Mouse (Mus musculus) neural tube, embryonic 15.5 days (tissue): ENCODE results near the gene Eef1e1. TPM values are rescaled to one million over a fixed set of nuclear protein-coding genes. Genes with fewer than 3 reads are reported as not detected.

Experiments used
- ATAC-seq: fragments of 200-750 bp; cut with Nextera tagmentation; 2 replicates; pipeline ENCODE4 v1.8.0; 2017; ENCODE audit warnings: mild to moderate bottlenecking, moderate TSS enrichment, moderate library complexity; ENCODE audit not compliant: low FRiP score
- H3K27ac ChIP-seq: fragments of 300-500 bp; sonication (generic); replicated peaks from 2 replicates; pipeline ENCODE4 v1.5.1; 2015; ENCODE audit warnings: mild to moderate bottlenecking, inconsistent platforms
- H3K27me3 ChIP-seq: fragments of 300-500 bp; sonication (generic); replicated peaks from 2 replicates; pipeline ENCODE4 v1.6.1; 2015; ENCODE audit warnings: inconsistent platforms
- H3K36me3 ChIP-seq: fragments of 300-500 bp; sonication (generic); 2 replicates; pipeline ENCODE4 v1.6.1; 2015; ENCODE audit warnings: inconsistent platforms
- H3K4me1 ChIP-seq: fragments of 300-500 bp; sonication (generic); 2 replicates; pipeline ENCODE4 v1.6.1; 2015; ENCODE audit warnings: inconsistent platforms
- H3K4me2 ChIP-seq: fragments of 300-500 bp; sonication (generic); 2 replicates; pipeline ENCODE4 v1.6.1; 2015; ENCODE audit warnings: inconsistent platforms, mild to moderate bottlenecking, moderate library complexity
- H3K4me3 ChIP-seq: fragments of 300-500 bp; sonication (generic); replicated peaks from 2 replicates; pipeline ENCODE4 v1.5.1; 2015; ENCODE audit warnings: mild to moderate bottlenecking, inconsistent platforms
- H3K9ac ChIP-seq: fragments of 300-500 bp; sonication (generic); replicated peaks from 2 replicates; pipeline ENCODE4 v1.6.1; 2015; ENCODE audit warnings: mild to moderate bottlenecking, inconsistent platforms
- H3K9me3 ChIP-seq: fragments of 300-500 bp; sonication (generic); replicated peaks from 2 replicates; pipeline ENCODE4 v1.6.1; 2016; ENCODE audit warnings: inconsistent platforms
- WGBS: fragments of 180-500 bp; shearing (Covaris S2); methylation state at CpG from one replicate; pipeline ENCODE4 v1.1.7; 2015; ENCODE audit warnings: mixed read lengths; 5-methylcytosine and 5-hydroxymethylcytosine counted together
- polyA plus RNA-seq: library from polyadenylated mRNA; unstranded; fragments of >200 nt; fragmentation: Nextera tagmentation; extraction: Ambion mirVana; gene quantifications from 2 replicates; pipeline ENCODE4 v1.2.1, GENCODE M21; 2015

The Eef1e1 gene
- polyA plus RNA-seq, 1 experiment from 2014 or later = 100 TPM

- H3K27me3 ChIP-seq = no peaks in the 10 kb centered on the region
- no peak overlapping the region for H3K9ac ChIP-seq
- H3K36me3 ChIP-seq = 0 out of 2 replicates have a peak, but pooled peaks cover 10% of the 10 kb centered on the region
- no peak overlapping the region for H3K4me2 ChIP-seq
- 76% methylated on average over 17 of the region's 17 CpGs for WGBS
- no peak overlapping the region for H3K4me3 ChIP-seq
- ATAC-seq = no peak
- H3K4me1 ChIP-seq = no peaks in the 10 kb centered on the region
- H3K9me3 ChIP-seq = no peaks in the 10 kb centered on the region
- no peak overlapping the region for H3K27ac ChIP-seq
Measured at GRCm38 (mm10) chr13:38602243-38602832, 56.5 kb downstream of the Eef1e1 start.

GRCm38 (mm10) chr13:38600811-38601210, 58.0 kb downstream of the Eef1e1 start:
- Histone ChIP-seq H3K4me1 (no peaks in the 10 kb centered on the region), H3K36me3 (0 out of 2 replicates have a peak, but pooled peaks cover 7% of the 10 kb centered on the region), H3K27ac (no peak overlapping the region), H3K9ac (no peak overlapping the region), H3K4me2 (no peak overlapping the region), H3K27me3 (no peaks in the 10 kb centered on the region), H3K9me3 (no peaks in the 10 kb centered on the region), H3K4me3 (no peak overlapping the region)
- ATAC-seq = no peak
- 89% methylated on average over 11 of the region's 11 CpGs for WGBS

GRCm38 (mm10) chr13:38597076-38597475, 61.8 kb downstream of the Eef1e1 start:
- ATAC-seq = no peak
- no peaks in the 10 kb centered on the region for H3K36me3 ChIP-seq
- no peaks in the 10 kb centered on the region for H3K4me1 ChIP-seq
- 79% methylated on average over 3 of the region's 3 CpGs for WGBS
- H3K27me3 ChIP-seq = no peaks in the 10 kb centered on the region
- H3K9ac ChIP-seq = no peak overlapping the region
- no peak overlapping the region for H3K4me2 ChIP-seq
- H3K27ac ChIP-seq = no peak overlapping the region
- H3K4me3 ChIP-seq = no peak overlapping the region
- H3K9me3 ChIP-seq = no peaks in the 10 kb centered on the region

- Histone ChIP-seq H3K9ac (no peak overlapping the region), H3K9me3 (no peaks in the 10 kb centered on the region), H3K4me3 (no peak overlapping the region), H3K4me2 (no peak overlapping the region), H3K27me3 (no peaks in the 10 kb centered on the region), H3K4me1 (no peaks in the 10 kb centered on the region), H3K27ac (no peak overlapping the region), H3K36me3 (no peaks in the 10 kb centered on the region)
- no peak for ATAC-seq
- 94% methylated on average over 4 of the region's 4 CpGs for WGBS
Measured at GRCm38 (mm10) chr13:38596461-38596860, 62.4 kb downstream of the Eef1e1 start.

Other genes with a start within 250 kb of the Eef1e1 start
- 91.6 and 111 TPM in 2 replicates for gene Txndc5, start 130.2 kb downstream of the Eef1e1 start, polyA plus RNA-seq
- 18.8 and 19.0 TPM in 2 replicates for gene Bloc1s5, start 23.9 kb downstream of the Eef1e1 start, polyA plus RNA-seq